18 mouse cellular contexts compared by ENCODE assay signal in the genomic region with DNA sequence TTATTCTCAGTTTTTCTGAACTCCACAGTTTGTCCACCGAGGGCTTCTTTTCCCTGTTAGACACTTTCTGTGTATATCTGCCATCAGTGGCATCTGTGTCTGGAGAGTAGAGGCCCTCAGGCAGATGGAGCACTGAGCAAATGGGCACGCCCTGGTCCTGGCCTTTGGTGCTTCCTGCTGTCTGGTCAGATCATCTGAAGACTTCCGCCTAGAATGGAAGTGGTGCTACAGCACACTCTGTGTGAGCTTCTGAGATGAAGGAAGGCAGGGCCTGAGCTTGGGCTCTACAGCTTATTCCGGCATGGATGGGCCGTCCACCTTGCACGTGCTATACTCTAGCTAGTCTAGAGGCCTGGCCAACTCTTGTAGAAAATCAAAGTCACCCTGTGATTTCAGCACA. TPM values are rescaled to one million over a fixed set of nuclear protein-coding genes. Genes with fewer than 3 reads are reported as not detected.
DNase-seq lines count a peak whose midpoint lies in the region; ATAC-seq and TF ChIP-seq lines count a peak whose summit lies in the region.
"Had no signal": no experiment of that assay in that cellular context is flagged by ENCODE, and none has a peak within 500 bp of the region (broad histone marks: within the 10 kb centered on the region; RNA-seq: fewer than 3 reads in every experiment).

No protein-coding gene starts in this region.

- TF ChIP-seq EP300 in stomach, postnatal 0 days (optimal IDR thresholded peaks at IDR 0.05) = no peak

- no peaks in the 10 kb centered on the region for H3K27me3 ChIP-seq in heart, embryonic 13.5 days (replicated peaks)
- no peaks in the 10 kb centered on the region for H3K27me3 ChIP-seq in stomach, embryonic 16.5 days (ENCODE audit: control insufficient read depth, insufficient read depth, low read length)
- no peaks in the 10 kb centered on the region for H3K27me3 ChIP-seq in stomach, postnatal 0 days (ENCODE audit: control insufficient read depth, insufficient read depth, low read length)
- H3K27me3 ChIP-seq: embryonic facial prominence, embryonic 12.5 days; intestine, embryonic 15.5 days; Patski had no signal

- no peak for TF ChIP-seq CTCF in stomach, postnatal 0 days (IDR thresholded peaks at IDR 0.05; ENCODE audit: low read depth)

- no peak for DNase-seq in heart, adult 9 months (ENCODE audit: low spot score in 2 of 2)
- DNase-seq in kidney, postnatal 36 days = peak; percentile 48 to 64
- DNase-seq in kidney, postnatal 4 days = no peak
- no peak for DNase-seq in stomach, postnatal 0 days (ENCODE audit: low spot score)
- no peak for DNase-seq in spleen, adult 12 weeks (ENCODE audit: low spot score)
- DNase-seq: adrenal gland, adult 8-10 months; cerebellum, adult 9-10 months; gastrocnemius, postnatal 10 days; liver; retina, postnatal 1 day had no signal

- H3K36me3 ChIP-seq in heart, embryonic 13.5 days = peaks cover 42% of the 10 kb centered on the region
- H3K36me3 ChIP-seq in stomach, embryonic 16.5 days (ENCODE audit: control insufficient read depth, insufficient read depth, low read length) = no peaks in the 10 kb centered on the region
- peaks cover 24% of the 10 kb centered on the region for H3K36me3 ChIP-seq in stomach, postnatal 0 days (ENCODE audit: control insufficient read depth, insufficient read depth, low read length)

- H3K9ac ChIP-seq in heart, embryonic 13.5 days = peak overlapping the region; percentile 53; the same call in 1 of the 2 replicates
- H3K9ac ChIP-seq in stomach, embryonic 16.5 days (ENCODE audit: low read length) = 0 out of 2 replicates have a peak overlapping the region, but pooled peaks have one; percentile 8
- H3K9ac ChIP-seq in stomach, postnatal 0 days (ENCODE audit: low read length) = no peak overlapping the region
- H3K9ac ChIP-seq: embryonic facial prominence, embryonic 12.5 days; hindbrain, embryonic 14.5 days; intestine, embryonic 15.5 days had no signal

- no peak overlapping the region for H3K4me3 ChIP-seq in heart, embryonic 13.5 days
- no peak overlapping the region for H3K4me3 ChIP-seq in stomach, embryonic 16.5 days (replicated peaks; ENCODE audit: low read length)
- no peak overlapping the region for H3K4me3 ChIP-seq in stomach, postnatal 0 days (ENCODE audit: low read depth, low read length)
- H3K4me3 ChIP-seq: embryonic facial prominence, embryonic 12.5 days; heart, adult 2 months; intestine, embryonic 15.5 days had no signal

- WGBS in heart, embryonic 13.5 days = 78% methylated on average over 6 of the region's 6 CpGs
- WGBS in stomach, embryonic 16.5 days = 86% methylated on average over 6 of the region's 6 CpGs
- 87% methylated on average over 6 of the region's 6 CpGs for WGBS in stomach, postnatal 0 days

- H3K27ac ChIP-seq in heart, embryonic 13.5 days (replicated peaks) = peak overlapping the region; percentile 56
- no peak overlapping the region for H3K27ac ChIP-seq in stomach, embryonic 16.5 days (ENCODE audit: low read length)
- no peak overlapping the region for H3K27ac ChIP-seq in stomach, postnatal 0 days (replicated peaks)
- H3K27ac ChIP-seq: embryonic facial prominence, embryonic 12.5 days; heart, adult 2 months; hindbrain, embryonic 14.5 days; intestine, embryonic 15.5 days had no signal

- no peak for ATAC-seq in heart, embryonic 13.5 days (ENCODE audit: extremely low read depth, insufficient number of reproducible peaks, low FRiP score, low TSS enrichment)
- no peak for ATAC-seq in stomach, embryonic 16.5 days (ENCODE audit: insufficient read depth, low FRiP score)
- ATAC-seq in stomach, postnatal 0 days (ENCODE audit: low FRiP score, low TSS enrichment) = no peak
- ATAC-seq: forebrain, embryonic 14.5 days; intestine, embryonic 15.5 days; Patski had no signal

- H3K4me1 ChIP-seq in heart, embryonic 13.5 days = peaks cover 69% of the 10 kb centered on the region
- H3K4me1 ChIP-seq in stomach, embryonic 16.5 days (ENCODE audit: control insufficient read depth, insufficient read depth, low read length) = peaks cover 22% of the 10 kb centered on the region
- H3K4me1 ChIP-seq in stomach, postnatal 0 days (replicated peaks; ENCODE audit: control insufficient read depth, insufficient read depth) = peaks cover 6% of the 10 kb centered on the region

- no peak overlapping the region for H3K4me2 ChIP-seq in heart, embryonic 13.5 days
- no peak overlapping the region for H3K4me2 ChIP-seq in stomach, embryonic 16.5 days (ENCODE audit: low read depth, low read length)
- no peak overlapping the region for H3K4me2 ChIP-seq in stomach, postnatal 0 days (replicated peaks; ENCODE audit: low read depth)
- H3K4me2 ChIP-seq: embryonic facial prominence, embryonic 12.5 days; hindbrain, embryonic 14.5 days; intestine, embryonic 15.5 days had no signal

- no peaks in the 10 kb centered on the region for H3K9me3 ChIP-seq in heart, embryonic 13.5 days
- no peaks in the 10 kb centered on the region for H3K9me3 ChIP-seq in stomach, embryonic 16.5 days (replicated peaks; ENCODE audit: control insufficient read depth, low read length)
- H3K9me3 ChIP-seq in stomach, postnatal 0 days (ENCODE audit: control insufficient read depth, low read length) = no peaks in the 10 kb centered on the region
- H3K9me3 ChIP-seq: embryonic facial prominence, embryonic 12.5 days; intestine, embryonic 15.5 days had no signal

RNA-seq across cellular contexts. Expression of a gene that starts 30.5 kb away (rescaled TPM):
- 42.1 and 47.2 TPM in 2 replicates for polyA plus RNA-seq in heart, embryonic 13.5 days (2015; fragmentation: Nextera tagmentation; extraction: Ambion mirVana)
- polyA plus RNA-seq in stomach, embryonic 16.5 days (2015; fragmentation: Nextera tagmentation; extraction: Ambion mirVana) = 49.5 and 51.3 TPM in 2 replicates
- 51.1 and 51.3 TPM in 2 replicates for polyA plus RNA-seq in stomach, postnatal 0 days (2015; fragmentation: Nextera tagmentation; extraction: Ambion mirVana)

RNA-seq across cellular contexts. Expression of a gene that starts 48.1 kb away (rescaled TPM):
- polyA plus RNA-seq in heart, embryonic 13.5 days (2015; fragmentation: Nextera tagmentation; extraction: Ambion mirVana) = 0.67 and 1.2 TPM in 2 replicates
- polyA plus RNA-seq in stomach, embryonic 16.5 days (2015; fragmentation: Nextera tagmentation; extraction: Ambion mirVana) = 3.5 and 3.6 TPM in 2 replicates
- polyA plus RNA-seq in stomach, postnatal 0 days (2015; fragmentation: Nextera tagmentation; extraction: Ambion mirVana) = 3.0 and 3.2 TPM in 2 replicates

Comparison
In these comparisons a context has a peak if more than half of its experiments do, and no peak if none do; other contexts are left out.
1. DNase-seq: peak in kidney, postnatal 36 days (2 of 2); none in heart, adult 9 months (0 of 2), kidney, postnatal 4 days (0 of 2), stomach, postnatal 0 days (single experiment) and spleen, adult 12 weeks (single experiment).